Mouse (Mus musculus) lung, adult 2 months (tissue): Measurements from ENCODE around the gene Spag9. TPM values are rescaled to one million over a fixed set of nuclear protein-coding genes. Genes with fewer than 3 reads are reported as not detected.

Experiments
- DNase-seq: peaks from one replicate; pipeline ENCODE4 v3.0.0; 2022
- H3K4me1 ChIP-seq: fragments of 200-500 bp; 2 replicates; pipeline ENCODE4 v1.6.1; 2011; ENCODE audit warnings: low read length; ENCODE audit not compliant: control insufficient read depth, insufficient read depth
- H3K4me3 ChIP-seq: fragments of 200-500 bp; replicated peaks from 2 replicates; pipeline ENCODE3; 2011; ENCODE audit warnings: low read depth, mild to moderate bottlenecking, control low read depth, low read length; ENCODE audit errors: extremely low read depth
- CTCF ChIP-seq: fragments of 200-500 bp; IDR thresholded peaks from 2 replicates; pipeline ENCODE4 v1.5.1; 2011; ENCODE audit warnings: mild to moderate bottlenecking, low read length, control low read depth; ENCODE audit not compliant: insufficient read depth
- POLR2A ChIP-seq: fragments of 200-500 bp; IDR thresholded peaks from 2 replicates; pipeline ENCODE4 v1.6.1; 2011; ENCODE audit warnings: low read depth, mild to moderate bottlenecking, control low read depth, low read length, borderline replicate concordance; ENCODE audit errors: extremely low read depth
- whole genome bisulfite sequencing: fragments of 180-500 bp; shearing (Covaris S2); methylation state at CpG from one replicate; pipeline ENCODE4 v1.1.7; 2018; 5-methylcytosine and 5-hydroxymethylcytosine counted together
- polyA plus RNA-seq: library from polyadenylated mRNA; depleted of rRNA; stranded (reverse); fragments of >200 nt; gene quantifications from 2 replicates; pipeline ENCODE4 v1.2.3, GENCODE M21; 2012

Gene Spag9
- polyA plus RNA-seq, 1 experiment = 33.9 TPM

DNA sequence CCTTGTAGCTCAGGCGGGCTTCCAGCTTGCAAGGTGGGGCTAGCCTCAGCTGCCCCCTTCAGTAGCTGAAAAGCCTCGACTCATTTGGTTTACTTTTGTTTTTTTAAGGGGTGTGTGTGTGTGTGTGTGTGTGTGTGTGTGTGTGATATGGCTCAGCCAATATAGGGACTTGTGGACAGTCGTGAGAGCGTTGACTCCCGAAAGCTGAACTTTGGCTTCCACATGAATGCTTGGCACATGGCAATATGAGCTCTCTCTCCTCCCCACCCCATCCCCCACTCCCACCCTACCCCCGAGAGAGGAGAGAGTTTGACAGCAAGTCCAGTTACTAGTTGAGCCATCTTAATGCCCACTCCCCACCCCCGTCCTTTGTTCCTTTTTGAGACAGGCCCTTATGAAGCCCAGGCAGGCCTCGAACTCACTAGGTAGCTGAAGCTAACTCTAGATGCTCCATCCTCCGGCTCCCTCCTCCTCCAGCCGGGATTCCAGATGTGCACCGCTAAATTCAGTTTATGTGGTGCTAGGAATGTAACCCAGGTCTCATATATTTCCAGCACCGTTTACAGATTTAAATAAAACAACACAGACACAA, 152.3 kb downstream of the Spag9 start:
- peaks cover 5% of the 10 kb centered on the region; the same call in 1 of the 2 replicates for H3K4me1 ChIP-seq
- TF ChIP-seq CTCF = no peak
- no peak for TF ChIP-seq POLR2A
- H3K4me3 ChIP-seq = no peak overlapping the region
- DNase-seq = no peak
- 73% methylated on average over 12 of the region's 12 CpGs for WGBS

DNA sequence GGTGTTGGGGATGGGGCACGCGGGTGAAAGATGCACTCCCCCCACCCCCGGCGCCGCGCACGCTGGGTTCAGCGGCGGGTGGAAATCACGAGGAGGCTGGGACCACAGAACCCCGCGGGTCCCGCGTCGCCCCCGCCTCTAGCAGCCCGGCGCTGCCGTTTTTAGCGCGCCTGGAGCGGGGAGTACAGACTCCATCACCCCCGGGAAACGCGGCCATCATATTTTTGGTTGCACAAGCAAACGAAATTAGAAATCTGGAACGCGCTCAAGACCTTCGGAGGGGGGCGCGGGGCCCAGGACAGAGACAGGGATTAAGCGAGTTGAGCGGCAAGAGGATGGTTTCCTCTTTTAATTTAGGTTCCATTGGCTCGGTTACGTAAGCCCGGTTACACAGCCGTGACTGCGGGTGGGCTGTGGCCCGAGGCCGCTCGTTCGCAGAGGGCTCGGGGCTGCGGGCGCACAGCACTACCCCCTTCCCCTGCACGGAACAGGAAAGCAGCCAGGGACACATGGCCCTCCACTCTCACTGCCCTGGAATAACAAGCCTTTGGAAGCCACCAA, 153.1 kb downstream of the Spag9 start:
- Histone ChIP-seq H3K4me3 (peak overlapping the region; percentile 60), H3K4me1 (peaks cover 5% of the 10 kb centered on the region; the same call in 1 of the 2 replicates)
- TF ChIP-seq CTCF (no peak), POLR2A (no peak)
- DNase-seq = peak; percentile 46
- WGBS = 2% methylated on average over 46 of the region's 46 CpGs

DNA sequence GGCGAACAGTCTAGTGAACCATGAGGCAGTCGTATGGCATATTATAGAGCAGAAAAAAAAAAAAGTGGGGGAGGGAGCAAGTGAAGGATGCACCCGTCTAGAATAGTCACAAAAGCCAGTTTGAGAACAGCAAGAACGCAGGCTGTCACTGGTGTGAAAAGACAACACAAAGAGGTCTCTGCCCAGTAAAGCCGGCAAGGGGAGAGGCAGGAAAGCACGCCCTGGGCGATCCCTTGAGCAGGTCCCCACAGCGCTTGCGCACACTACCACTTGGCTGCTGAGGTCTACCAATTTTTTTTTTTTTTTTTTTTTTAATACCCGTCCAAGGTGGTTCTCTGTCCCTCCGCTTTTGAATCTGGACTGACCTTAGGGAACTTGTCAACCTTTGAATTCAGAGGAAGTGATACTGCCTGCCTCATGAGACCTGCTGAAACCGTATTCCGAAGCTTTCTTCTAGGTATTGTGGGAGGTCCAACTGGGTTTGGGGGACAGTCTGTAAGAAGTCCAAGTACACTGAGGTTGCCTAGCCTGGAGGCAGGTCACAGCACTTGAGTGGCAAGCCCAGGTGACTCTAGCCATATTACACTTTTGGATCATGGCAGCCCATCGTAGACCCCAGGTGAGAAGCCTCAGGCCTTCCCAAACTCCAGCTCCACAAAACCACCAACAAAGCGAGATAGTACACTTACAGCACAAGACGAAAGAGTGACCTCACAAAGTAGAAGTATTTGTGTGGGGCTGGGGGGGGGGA, 153.8 kb downstream of the Spag9 start:
- peak; percentile 33; the same call in 1 of the 2 replicates for TF ChIP-seq POLR2A
- no peak for TF ChIP-seq CTCF
- DNase-seq = peak; percentile 36
- peaks cover 5% of the 10 kb centered on the region; the same call in 1 of the 2 replicates for H3K4me1 ChIP-seq
- 34% methylated on average over 16 of the region's 16 CpGs for WGBS
- peak overlapping the region; percentile 60 for H3K4me3 ChIP-seq

DNA sequence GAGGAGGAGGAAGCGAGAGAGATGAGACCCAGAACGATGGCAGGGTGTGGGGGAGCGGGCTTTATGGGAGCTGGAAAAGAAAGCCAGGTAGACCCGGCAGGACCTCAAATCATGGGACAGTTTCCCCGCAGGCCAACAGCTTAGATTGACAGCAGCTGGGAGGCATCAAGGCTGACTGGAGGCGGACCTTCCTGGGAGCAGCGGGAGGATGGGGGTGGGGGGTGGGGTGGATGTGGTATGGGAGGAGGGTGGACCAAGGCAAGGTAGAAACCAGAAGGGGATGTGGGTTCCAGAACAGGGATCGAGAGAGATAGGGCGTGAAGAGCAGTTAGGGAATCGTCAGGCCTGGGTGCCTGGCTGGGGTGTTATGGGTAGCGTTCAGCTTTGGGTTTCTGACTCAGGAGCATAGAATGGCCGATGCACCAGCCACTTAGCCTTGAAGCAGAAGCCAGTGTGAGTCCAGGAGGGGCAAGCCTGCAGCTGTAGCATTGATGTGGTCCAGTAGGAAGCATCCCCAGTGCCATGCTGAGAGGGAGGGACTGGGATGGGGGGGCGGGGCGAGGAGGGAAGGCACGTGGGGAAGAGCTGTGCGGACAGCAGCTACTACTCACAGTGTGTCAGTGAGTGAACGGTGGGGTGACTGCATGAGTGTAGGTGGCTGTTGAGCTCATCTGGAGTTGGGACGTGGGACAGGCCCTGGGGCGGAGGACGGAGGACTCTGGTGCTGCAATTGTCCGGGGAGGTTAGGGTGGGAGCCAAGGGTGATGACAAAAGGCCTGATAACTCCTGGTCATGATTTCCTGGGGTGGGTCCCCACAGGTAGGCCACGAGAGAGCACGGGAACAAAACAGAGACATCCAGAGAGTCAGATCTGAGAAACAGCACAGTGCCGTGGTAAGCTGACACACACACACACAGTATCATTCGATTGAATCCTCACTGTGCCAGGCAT, 154.9 kb downstream of the Spag9 start:
- Histone ChIP-seq H3K4me3 (no peak overlapping the region), H3K4me1 (peaks cover 2% of the 10 kb centered on the region; the same call in 1 of the 2 replicates)
- WGBS = 61% methylated on average over 25 of the region's 25 CpGs
- DNase-seq = no peak
- TF ChIP-seq POLR2A = no peak
- TF ChIP-seq CTCF = no peak

DNA sequence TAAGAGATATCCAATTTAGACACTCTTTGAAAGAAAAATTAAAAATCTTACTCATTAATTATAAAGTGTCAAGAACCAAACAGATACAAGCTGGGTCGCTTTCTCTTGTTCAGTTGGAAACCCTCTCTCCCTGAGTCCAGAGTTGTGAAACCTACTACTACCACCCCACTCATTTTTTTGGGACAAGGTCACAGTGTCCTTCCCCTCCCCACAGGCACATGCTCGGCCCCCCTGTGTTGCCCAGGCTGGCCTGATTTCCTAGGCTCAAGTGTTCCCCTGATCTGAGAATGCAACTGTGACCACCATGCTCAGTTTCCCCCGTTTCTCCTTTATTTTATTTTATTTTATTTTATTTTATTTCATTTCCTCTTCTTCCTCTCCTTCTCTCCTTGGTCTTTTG, 158.3 kb downstream of the Spag9 start:
- no peak for DNase-seq
- TF ChIP-seq POLR2A (no peak), CTCF (no peak)
- WGBS = 80% methylated on average over 3 of the region's 3 CpGs

DNA sequence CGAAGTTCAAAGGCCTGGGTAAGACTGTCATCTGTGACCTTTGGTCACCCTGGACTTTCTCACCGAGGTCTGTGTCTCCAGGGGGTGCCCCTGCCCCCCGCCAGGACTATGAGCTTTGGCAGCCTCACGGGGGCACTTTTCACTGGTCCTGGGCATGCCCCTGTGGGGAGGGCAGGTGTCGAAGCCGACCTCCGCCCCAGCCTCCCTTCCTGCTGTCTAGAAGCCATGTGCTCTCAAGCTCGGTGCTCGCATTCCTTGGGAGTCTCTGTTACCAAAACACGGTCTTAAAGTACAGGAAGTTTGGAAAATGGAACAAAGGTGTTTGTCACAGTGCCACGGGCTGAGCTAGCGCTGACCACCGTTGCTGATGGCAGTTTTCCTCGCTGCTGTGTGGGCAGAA, 162.6 kb downstream of the Spag9 start:
- peak; percentile 32 for DNase-seq
- peaks cover 11% of the 10 kb centered on the region; the same call in 1 of the 2 replicates for H3K4me1 ChIP-seq
- H3K4me3 ChIP-seq = no peak overlapping the region
- WGBS = 27% methylated on average over 14 of the region's 14 CpGs
- TF ChIP-seq POLR2A (no peak), CTCF (no peak)

More for the DNA sequence above, 158.3 kb downstream of the Spag9 start:
- Histone ChIP-seq H3K4me1 (peaks cover 6% of the 10 kb centered on the region; the same call in 1 of the 2 replicates), H3K4me3 (no peak overlapping the region)

DNA sequence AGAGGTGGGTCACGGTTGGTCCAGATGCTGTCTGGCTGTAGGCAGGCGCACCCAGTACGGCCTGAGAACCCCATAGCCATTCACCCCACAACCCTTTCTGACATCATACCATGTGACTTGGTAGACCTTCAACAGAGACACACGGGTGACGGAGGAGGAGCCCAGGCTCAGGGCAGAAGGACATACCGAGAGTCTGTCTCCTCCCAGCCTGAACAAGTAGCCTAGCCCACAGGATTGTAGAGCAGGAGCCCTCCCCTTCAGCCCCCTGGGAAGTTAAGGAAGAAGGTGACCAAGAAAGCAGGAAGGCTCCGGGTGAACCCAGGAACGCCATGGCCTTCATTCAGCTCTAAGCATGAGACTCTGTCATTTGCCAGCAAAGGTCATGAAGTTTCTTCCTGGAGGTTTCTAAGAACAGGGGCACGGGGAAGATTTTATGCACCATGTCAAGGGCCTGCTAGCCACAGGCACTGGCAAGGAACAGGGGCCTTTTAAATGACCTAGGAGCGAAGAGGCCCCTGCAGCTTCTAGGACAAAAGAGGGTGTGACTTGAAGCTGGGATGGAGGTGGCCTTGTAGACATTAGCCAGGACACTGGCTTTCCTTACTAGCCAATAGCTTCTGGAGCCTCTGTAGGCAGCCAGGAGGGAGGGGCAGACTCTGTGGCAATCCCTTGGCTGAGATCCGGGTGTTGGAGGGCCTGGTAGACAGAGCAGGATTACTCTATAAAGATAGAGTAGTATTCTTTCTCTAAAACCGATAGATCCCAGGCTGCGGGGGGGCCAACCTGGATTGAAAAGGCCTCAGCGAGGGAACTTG, 163.4 kb downstream of the Spag9 start:
- H3K4me3 ChIP-seq = no peak overlapping the region
- TF ChIP-seq CTCF (no peak), POLR2A (no peak)
- peaks cover 11% of the 10 kb centered on the region; the same call in 1 of the 2 replicates for H3K4me1 ChIP-seq
- WGBS = 50% methylated on average over 14 of the region's 14 CpGs
- DNase-seq = peak; percentile 63

DNA sequence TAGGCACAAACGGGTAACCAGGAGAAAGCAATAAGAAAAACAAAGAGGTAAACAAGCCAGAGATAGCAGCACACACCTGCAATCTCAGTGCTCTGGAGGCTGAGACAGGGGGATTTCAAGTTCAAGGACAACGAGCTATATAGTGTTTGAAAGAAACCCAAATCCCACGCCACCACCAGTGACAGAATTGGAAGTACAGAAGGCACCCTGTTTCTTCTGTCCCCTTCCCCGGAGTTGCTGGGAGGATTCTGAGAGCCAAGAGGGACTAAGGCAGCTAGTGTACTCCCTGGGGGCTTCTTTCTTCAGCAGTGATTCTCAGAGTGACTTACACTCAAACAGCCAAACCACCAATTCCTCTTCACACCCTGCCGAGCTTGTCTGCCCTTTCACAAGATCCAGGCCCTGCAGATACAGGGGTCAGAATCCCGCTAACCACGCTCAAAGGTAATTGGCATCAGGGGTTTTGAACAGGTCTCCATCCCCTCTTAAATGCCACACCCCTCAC, 164.1 kb downstream of the Spag9 start:
- DNase-seq = no peak
- peaks cover 11% of the 10 kb centered on the region; the same call in 1 of the 2 replicates for H3K4me1 ChIP-seq
- H3K4me3 ChIP-seq = no peak overlapping the region
- WGBS = 64% methylated on average over 7 of the region's 7 CpGs
- TF ChIP-seq CTCF (no peak), POLR2A (no peak)
